Mouse (Mus musculus) intestine, embryonic 16.5 days (tissue): ENCODE data around the gene Slc22a8. TPM values are rescaled to one million over a fixed set of nuclear protein-coding genes. Genes with fewer than 3 reads are reported as not detected.

Source experiments
- ATAC-seq: fragments of 200-750 bp; cut with Nextera tagmentation; 2 replicates; pipeline ENCODE4 v1.8.0; 2017; ENCODE audit warnings: moderate TSS enrichment, moderate library complexity
- H3K27ac ChIP-seq: fragments of 300-500 bp; sonication (generic); 2 replicates; pipeline ENCODE4 v1.5.1; 2014; ENCODE audit warnings: mild to moderate bottlenecking, low read length
- H3K27me3 ChIP-seq: fragments of 300-500 bp; sonication (generic); replicated peaks from 2 replicates; pipeline ENCODE4 v1.6.1; 2014; ENCODE audit warnings: low read length, control low read depth, mixed read lengths; ENCODE audit not compliant: control insufficient read depth, insufficient read depth
- H3K36me3 ChIP-seq: fragments of 300-500 bp; sonication (generic); 2 replicates; pipeline ENCODE4 v1.6.1; 2014; ENCODE audit warnings: low read length, control low read depth; ENCODE audit not compliant: control insufficient read depth, insufficient read depth
- H3K4me1 ChIP-seq: fragments of 300-500 bp; sonication (generic); 2 replicates; pipeline ENCODE4 v1.6.1; 2014; ENCODE audit warnings: low read length, control low read depth, mixed read lengths; ENCODE audit not compliant: control insufficient read depth, insufficient read depth
- H3K4me2 ChIP-seq: fragments of 300-500 bp; sonication (generic); 2 replicates; pipeline ENCODE4 v1.6.1; 2014; ENCODE audit warnings: low read depth, low read length, control low read depth
- H3K4me3 ChIP-seq: fragments of 300-500 bp; sonication (generic); 2 replicates; pipeline ENCODE4 v1.5.1; 2014; ENCODE audit warnings: mild to moderate bottlenecking, low read length
- H3K9ac ChIP-seq: fragments of 300-500 bp; sonication (generic); 2 replicates; pipeline ENCODE4 v1.6.1; 2014; ENCODE audit warnings: low read depth, low read length
- H3K9me3 ChIP-seq: fragments of 300-500 bp; sonication (generic); 2 replicates; pipeline ENCODE4 v1.6.1; 2016; ENCODE audit warnings: low read length, control low read depth; ENCODE audit not compliant: control insufficient read depth
- WGBS: fragments of 180-500 bp; shearing (Covaris S2); extraction: QIAGEN DNeasy Blood & Tissue Kit; methylation state at CpG from one replicate; pipeline ENCODE4 v1.1.7; 2014; 5-methylcytosine and 5-hydroxymethylcytosine counted together
- polyA plus RNA-seq: library from polyadenylated mRNA; unstranded; fragments of >200 nt; fragmentation: Nextera tagmentation; extraction: Ambion mirVana; gene quantifications from 2 replicates; pipeline ENCODE4 v1.2.1, GENCODE M21; 2015

Slc22a8 gene
- polyA plus RNA-seq, 1 experiment from 2014 or later: 0.04 TPM

DNA sequence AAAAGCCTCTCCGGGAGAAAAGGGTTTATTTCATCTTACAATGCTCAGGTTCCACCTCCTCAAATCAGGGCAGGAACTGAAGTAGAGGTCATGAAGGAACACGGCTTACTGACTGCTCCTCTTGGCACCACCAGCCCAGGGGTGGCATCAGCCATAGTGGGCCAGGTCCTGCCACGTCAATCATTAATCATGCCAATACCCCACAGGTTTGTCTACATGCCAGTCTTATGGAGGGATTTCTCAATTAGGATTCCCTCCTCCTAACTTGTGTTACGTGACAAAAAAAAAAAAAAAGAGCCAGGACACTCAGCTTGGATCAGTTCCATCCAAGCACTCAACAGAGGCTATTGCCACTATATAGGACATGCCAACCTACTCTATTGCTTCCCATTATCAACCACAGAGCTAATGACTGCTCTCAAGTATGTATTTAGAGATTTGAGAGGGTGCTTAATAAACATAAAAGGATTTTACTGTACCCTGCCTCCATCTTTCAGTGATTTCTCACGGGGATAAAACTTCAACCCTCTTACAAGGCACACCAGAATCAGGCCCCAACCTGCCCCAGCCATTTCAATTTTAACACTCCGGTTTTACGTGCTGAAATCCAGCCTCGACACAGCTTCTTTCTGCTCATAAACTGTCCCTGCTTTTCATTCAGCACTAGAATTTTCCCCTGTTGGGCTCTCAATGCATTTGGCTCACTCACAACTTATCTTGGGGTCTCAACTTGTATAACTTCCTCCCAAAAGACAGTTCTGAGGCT, 20.5 kb downstream of the Slc22a8 start:
- H3K27me3 ChIP-seq: no peaks in the 10 kb centered on the region
- no peaks in the 10 kb centered on the region for H3K36me3 ChIP-seq
- 85% methylated on average over 8 of the region's 8 CpGs for WGBS
- H3K9me3 ChIP-seq: no peaks in the 10 kb centered on the region
- ATAC-seq: no peak
- no peak overlapping the region for H3K4me2 ChIP-seq
- H3K9ac ChIP-seq: no peak overlapping the region
- H3K27ac ChIP-seq: no peak overlapping the region
- H3K4me1 ChIP-seq: no peaks in the 10 kb centered on the region
- no peak overlapping the region for H3K4me3 ChIP-seq

DNA sequence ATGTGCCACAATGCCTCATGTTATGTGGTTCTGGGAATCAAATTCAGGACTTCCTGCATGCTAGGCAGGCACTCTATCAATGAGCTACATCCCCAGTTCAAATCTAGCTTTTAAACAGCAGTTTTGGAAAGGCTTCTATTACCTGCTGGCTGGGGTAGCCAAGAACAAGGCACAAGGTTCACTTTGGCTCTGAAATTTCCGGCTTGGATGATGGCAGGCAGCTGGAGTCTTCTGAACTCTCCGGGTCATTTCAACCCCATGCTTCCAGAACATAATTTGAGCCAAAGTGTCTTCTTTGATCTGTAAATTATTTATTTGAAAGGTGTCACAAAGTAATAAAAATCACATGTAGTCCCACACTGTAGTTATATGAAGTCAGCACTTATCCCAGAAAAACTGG, 22.1 kb downstream of the Slc22a8 start:
- Histone ChIP-seq H3K9ac (no peak overlapping the region), H3K36me3 (no peaks in the 10 kb centered on the region), H3K9me3 (no peaks in the 10 kb centered on the region), H3K4me3 (no peak overlapping the region), H3K4me2 (no peak overlapping the region), H3K27me3 (no peaks in the 10 kb centered on the region), H3K4me1 (no peaks in the 10 kb centered on the region), H3K27ac (no peak overlapping the region)
- 57% methylated on average over 2 of the region's 2 CpGs for WGBS
- ATAC-seq: no peak

DNA sequence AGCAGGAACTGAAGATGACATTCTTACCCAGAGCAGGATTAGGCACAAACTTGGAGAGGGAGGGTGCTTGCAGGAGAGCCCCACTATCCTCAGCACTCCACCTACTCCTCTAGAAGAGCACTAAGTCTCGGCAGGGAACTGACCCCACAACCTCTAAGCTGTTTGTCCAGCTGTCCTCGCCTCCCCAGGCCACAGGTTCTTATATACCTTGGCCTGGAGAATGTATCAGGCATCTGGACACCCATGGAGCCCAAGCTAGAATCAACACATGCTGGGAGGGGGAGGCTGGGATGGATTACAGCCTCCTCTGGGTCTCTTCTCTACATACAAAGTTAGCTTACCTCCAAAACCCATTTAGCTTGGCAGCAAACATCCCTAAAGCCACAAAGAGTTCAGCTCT, 23.3 kb downstream of the Slc22a8 start:
- no peak overlapping the region for H3K4me2 ChIP-seq
- no peak for ATAC-seq
- H3K27ac ChIP-seq: no peak overlapping the region
- WGBS: 49% methylated on average over 2 of the region's 2 CpGs
- no peak overlapping the region for H3K9ac ChIP-seq
- no peaks in the 10 kb centered on the region for H3K9me3 ChIP-seq
- H3K27me3 ChIP-seq: no peaks in the 10 kb centered on the region
- no peaks in the 10 kb centered on the region for H3K36me3 ChIP-seq
- no peak overlapping the region for H3K4me3 ChIP-seq
- no peaks in the 10 kb centered on the region for H3K4me1 ChIP-seq

DNA sequence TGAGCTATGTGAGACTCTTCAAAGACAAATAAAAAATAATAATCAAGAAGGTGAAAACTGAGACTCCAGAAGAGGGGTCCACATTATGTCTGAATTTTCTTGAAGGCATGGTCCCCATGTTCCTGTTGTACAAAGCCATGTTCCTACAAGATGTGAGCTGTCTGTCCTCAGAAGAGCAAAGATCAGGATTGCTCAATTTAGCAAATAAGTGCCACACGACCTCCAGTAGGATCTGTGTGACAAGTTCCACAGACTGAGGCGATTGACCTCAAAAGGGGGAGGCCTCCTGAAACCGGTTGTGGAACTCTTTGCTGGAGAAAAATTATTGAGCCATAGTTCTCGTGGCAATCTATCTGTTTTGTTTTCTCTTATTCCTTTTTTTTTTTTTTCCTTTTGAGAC, 25.3 kb downstream of the Slc22a8 start:
- peak; percentile 79 for ATAC-seq
- Histone ChIP-seq H3K4me1 (no peaks in the 10 kb centered on the region), H3K4me2 (no peak overlapping the region), H3K27me3 (no peaks in the 10 kb centered on the region), H3K27ac (no peak overlapping the region), H3K4me3 (no peak overlapping the region), H3K9ac (no peak overlapping the region), H3K36me3 (no peaks in the 10 kb centered on the region), H3K9me3 (no peaks in the 10 kb centered on the region)
- 50% methylated on average over 4 of the region's 4 CpGs for WGBS

DNA sequence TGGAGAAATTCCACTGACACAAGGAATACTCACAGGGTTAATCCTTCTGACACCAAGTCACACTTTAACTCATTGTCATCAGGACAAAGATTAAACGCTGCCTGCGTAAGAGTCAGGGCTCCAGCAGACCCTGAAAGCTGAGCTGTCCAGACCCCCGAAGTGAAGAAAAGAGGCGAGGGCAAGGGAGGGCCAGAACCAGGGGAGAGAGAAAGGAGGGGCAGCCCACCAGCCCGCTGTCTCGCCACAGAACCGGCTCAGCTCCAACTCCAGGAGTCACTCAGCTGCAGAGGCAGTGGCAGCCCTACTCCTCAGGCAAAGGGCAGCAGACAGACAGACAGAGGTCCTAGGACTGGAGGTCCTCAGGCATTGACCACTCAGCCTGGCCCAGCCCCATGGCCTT, 26.9 kb downstream of the Slc22a8 start, which contains the start of gene Slc22a6:
Slc22a6 (plus strand) TSS at position 136 of the 400 bp plus-strand sequence.
- Histone ChIP-seq H3K27ac (no peak within 1 kb of the TSS), H3K9me3 (no peaks in the 10 kb centered on the region), H3K36me3 (no peaks in the 10 kb centered on the region), H3K9ac (no peak within 1 kb of the TSS), H3K4me3 (no peak within 1 kb of the TSS), H3K4me1 (no peaks in the 10 kb centered on the region), H3K27me3 (no peaks in the 10 kb centered on the region), H3K4me2 (no peak within 1 kb of the TSS)
- 26% methylated on average over 7 of the region's 7 CpGs for WGBS
- no peak for ATAC-seq

DNA sequence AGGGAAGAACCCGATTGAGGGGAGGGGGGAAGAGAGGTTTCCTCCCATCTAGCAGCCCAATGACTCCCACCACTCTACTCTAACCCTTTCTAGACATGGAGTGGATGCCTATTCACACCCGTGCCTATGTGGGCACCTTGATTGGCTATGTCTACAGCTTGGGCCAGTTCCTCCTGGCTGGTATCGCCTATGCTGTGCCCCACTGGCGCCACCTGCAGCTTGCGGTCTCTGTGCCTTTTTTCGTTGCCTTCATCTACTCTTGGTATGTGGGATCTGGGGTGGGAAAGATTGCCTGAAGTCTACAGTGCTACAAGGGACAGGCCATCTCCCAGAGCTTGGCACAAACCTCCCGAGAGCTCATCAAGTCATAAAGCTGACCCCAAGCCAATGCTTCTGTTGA, 30.0 kb downstream of the Slc22a8 start:
- Histone ChIP-seq H3K4me3 (no peak overlapping the region), H3K4me1 (no peaks in the 10 kb centered on the region), H3K4me2 (no peak overlapping the region), H3K27ac (no peak overlapping the region), H3K9ac (no peak overlapping the region), H3K27me3 (no peaks in the 10 kb centered on the region), H3K9me3 (no peaks in the 10 kb centered on the region), H3K36me3 (no peaks in the 10 kb centered on the region)
- no peak for ATAC-seq
- 93% methylated on average over 7 of the region's 7 CpGs for whole genome bisulfite sequencing

DNA sequence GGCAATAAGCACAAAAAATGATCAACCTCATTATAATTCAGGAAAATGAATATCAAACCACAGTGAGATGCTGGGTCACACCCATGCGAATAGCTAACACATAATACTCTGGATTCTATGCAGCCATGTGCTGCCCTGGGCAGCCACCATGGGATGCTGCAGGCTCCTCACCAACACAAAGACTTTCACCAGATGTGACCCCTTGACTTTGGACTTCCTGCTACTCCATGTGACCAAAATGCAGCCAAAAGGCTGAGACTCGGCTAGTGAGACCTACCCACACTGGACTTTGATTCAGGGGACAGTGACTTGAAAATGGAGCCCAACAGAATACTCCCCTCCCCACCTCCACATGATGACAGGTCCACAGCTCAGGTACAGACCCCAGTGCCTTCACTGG, 39.2 kb downstream of the Slc22a8 start:
- Histone ChIP-seq H3K4me3 (no peak overlapping the region), H3K9me3 (no peaks in the 10 kb centered on the region), H3K4me1 (no peaks in the 10 kb centered on the region), H3K36me3 (no peaks in the 10 kb centered on the region), H3K27ac (no peak overlapping the region), H3K27me3 (no peaks in the 10 kb centered on the region), H3K4me2 (no peak overlapping the region), H3K9ac (no peak overlapping the region)
- 57% methylated on average over 2 of the region's 2 CpGs for WGBS
- ATAC-seq: no peak

DNA sequence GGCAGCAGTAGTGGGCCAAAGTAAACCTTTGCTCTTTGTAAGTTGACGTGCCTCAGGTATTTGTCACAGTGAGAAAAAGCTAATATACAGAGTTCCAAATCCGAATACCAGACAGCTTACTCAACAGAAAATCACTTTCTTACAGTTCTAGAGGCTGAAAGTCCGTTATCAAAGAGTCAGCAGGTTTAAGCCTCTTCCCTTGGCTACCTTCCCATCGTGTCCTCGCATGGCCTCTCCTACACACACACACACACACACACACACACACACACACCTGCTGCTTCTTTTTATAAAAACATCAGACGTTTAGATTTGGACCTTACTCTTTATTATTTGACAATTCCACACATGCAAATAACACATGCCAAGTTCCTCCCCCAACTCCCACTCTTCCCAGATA, 39.8 kb downstream of the Slc22a8 start:
- Histone ChIP-seq H3K4me2 (no peak overlapping the region), H3K9ac (no peak overlapping the region), H3K36me3 (no peaks in the 10 kb centered on the region), H3K4me3 (no peak overlapping the region), H3K9me3 (no peaks in the 10 kb centered on the region), H3K27me3 (no peaks in the 10 kb centered on the region), H3K27ac (no peak overlapping the region), H3K4me1 (no peaks in the 10 kb centered on the region)
- 73% methylated on average over 6 of the region's 6 CpGs for WGBS
- ATAC-seq: no peak

DNA sequence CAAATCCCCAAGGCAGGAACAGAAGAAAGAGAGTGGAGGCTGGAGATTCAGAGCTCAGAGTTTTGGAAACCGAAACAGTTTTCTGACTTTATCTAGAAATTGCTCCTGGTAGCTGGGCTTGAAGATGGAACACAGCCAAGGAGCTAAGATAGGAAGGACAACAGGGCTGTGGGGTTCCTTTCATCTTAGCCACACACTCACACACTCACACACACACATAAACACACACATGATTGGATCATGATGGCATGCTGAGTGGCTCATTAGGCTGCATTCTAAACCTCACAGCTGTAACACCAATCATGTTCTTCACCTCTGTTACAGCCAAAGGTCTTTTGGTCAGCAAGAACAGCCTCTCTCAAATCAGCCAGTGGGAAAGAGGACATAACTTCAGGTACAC, 41.0 kb downstream of the Slc22a8 start:
- no peaks in the 10 kb centered on the region for H3K27me3 ChIP-seq
- H3K4me3 ChIP-seq: no peak overlapping the region
- H3K27ac ChIP-seq: no peak overlapping the region
- H3K4me1 ChIP-seq: no peaks in the 10 kb centered on the region
- H3K9me3 ChIP-seq: no peaks in the 10 kb centered on the region
- WGBS: 77% methylated on average over 1 of the region's 1 CpGs
- no peak overlapping the region for H3K9ac ChIP-seq
- no peak for ATAC-seq
- H3K4me2 ChIP-seq: no peak overlapping the region
- H3K36me3 ChIP-seq: no peaks in the 10 kb centered on the region

DNA sequence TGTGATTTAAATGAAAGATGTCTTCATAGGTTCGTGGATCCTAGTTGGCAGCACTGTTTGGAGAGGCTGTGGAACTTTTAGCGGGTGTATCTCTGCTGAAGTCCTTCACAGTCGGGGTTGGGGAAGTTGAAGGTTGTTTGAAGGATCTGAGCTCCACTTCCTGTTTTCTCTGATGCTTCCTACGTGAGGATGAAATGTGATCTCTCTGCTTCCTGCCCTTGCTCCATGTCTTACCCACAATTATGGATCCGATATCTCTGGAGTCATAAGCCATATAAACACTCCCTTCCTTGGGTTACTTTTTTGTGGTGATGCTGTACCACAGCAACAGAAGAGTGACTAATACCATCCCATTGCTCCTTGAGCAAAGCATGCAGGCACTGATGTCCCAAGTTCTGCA, 51.0 kb downstream of the Slc22a8 start:
- H3K9ac ChIP-seq: no peak overlapping the region
- no peaks in the 10 kb centered on the region for H3K36me3 ChIP-seq
- H3K4me1 ChIP-seq: no peaks in the 10 kb centered on the region
- H3K4me3 ChIP-seq: no peak overlapping the region
- no peak for ATAC-seq
- no peaks in the 10 kb centered on the region for H3K27me3 ChIP-seq
- H3K27ac ChIP-seq: no peak overlapping the region
- H3K9me3 ChIP-seq: no peaks in the 10 kb centered on the region
- H3K4me2 ChIP-seq: no peak overlapping the region
- WGBS: 46% methylated on average over 5 of the region's 5 CpGs
